Mouse (Mus musculus): ENCODE results near the gene C130074G19Rik.
A peak's percentile ranks its signal among the peaks of the same experiment; 100 is the strongest.

Gene C130074G19Rik

DNA sequence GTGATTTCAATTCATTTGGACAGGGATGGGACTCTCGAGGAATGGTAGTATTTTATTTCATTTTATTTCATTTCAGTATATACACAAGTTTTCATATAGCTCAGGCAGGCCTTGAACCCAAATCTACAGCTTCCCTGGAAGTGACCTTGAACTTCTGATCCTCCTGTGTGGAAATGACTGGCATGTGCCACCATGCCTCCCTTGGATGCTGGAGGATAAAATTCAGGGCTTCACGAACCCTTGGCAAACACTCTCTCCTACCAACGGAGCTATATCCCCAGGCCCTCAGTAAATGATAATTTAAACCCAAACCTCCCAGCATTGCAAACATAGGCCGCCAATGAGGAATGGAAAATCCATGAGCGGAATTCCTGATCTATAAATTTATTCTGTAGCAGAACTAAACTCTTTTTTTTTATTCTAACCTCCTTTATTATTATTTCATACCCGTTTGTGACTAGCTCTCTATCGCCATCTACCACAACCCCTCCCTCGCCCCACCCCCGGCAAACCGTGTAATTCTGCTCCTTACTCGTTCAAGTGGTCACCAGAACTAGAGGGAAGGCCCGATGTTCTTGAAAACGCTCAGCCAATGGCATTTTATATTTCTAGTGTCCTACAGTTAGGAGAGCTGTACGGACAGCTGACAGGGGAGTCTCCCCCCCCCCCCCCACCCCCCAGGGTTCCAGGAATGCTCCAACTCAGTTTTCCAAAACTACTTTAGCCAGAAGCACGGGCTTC, 38.5 kb downstream of the C130074G19Rik start:
- DNase-seq (ENCODE audit: low spot score in 2 of 2), result no peak

- DNase-seq (ENCODE audit: low spot score in 2 of 2), result no peak
Observed at GRCm38 (mm10) chr1:184837649-184838048, 45.4 kb downstream of the C130074G19Rik start.

DNA sequence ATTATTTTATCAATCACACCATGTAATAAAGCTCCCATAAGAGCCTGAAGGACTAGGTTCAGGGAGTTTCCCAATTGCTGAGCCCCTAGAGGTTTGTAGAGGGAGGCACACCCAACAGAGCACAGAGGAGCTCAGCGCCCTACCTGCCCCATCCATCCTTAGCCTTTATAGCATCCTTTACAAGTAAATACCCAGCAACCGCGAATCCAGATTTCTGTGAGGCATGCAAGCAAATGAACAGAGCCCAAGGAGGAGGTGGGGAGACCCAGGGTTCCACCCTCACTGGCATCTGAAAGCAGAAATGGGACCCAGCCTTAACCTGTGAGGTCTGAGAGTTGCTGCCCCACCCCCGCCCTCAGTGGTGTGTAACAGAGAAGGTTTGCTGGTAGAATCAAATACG, 46.7 kb downstream of the C130074G19Rik start:
- DNase-seq (ENCODE audit: low spot score in 2 of 2), result no peak

- DNase-seq (ENCODE audit: low spot score in 2 of 2), result no peak
Observed at GRCm38 (mm10) chr1:184833499-184833898, 49.5 kb downstream of the C130074G19Rik start.

DNA sequence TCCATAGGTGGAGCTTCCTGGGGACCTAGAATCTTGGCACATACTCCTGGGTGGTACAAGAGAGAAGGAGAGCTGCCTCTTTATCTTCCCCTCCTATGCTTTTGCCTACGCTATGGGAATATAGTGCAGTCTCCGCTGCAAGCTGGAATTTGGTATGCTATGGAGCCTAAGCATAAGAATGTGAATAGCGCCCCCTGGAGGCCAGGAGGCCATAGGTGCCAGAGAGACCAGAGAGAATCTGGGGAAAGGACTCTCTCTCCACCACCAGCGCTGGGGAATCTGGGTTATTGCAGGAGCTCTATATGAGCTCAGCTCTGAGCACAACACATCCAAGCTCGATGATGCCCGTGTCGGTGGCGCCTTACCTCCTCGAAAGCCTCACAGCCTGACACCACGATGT, 50.8 kb downstream of the C130074G19Rik start:
- DNase-seq (ENCODE audit: low spot score in 2 of 2), result no peak

DNA sequence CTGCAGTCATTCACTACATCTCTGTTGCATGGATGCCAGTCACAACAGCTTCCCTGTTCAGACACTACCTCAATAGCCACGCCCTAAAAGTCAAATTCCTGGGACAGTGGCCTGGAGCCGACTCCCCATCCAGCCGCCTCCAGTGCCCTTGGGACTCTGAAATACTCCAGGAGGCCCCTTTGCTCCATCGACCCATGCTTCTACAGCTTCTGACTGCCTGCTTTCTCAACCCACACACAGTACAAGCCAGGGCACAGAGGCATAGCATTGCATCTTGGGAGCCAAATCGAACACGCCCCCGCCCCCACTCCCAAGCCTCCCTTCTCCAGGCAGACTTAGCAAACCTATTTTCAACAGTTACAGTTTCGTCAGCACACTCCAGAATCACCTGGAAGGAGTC, 53.1 kb downstream of the C130074G19Rik start:
- no peak for DNase-seq (ENCODE audit: low spot score in 2 of 2)

DNA sequence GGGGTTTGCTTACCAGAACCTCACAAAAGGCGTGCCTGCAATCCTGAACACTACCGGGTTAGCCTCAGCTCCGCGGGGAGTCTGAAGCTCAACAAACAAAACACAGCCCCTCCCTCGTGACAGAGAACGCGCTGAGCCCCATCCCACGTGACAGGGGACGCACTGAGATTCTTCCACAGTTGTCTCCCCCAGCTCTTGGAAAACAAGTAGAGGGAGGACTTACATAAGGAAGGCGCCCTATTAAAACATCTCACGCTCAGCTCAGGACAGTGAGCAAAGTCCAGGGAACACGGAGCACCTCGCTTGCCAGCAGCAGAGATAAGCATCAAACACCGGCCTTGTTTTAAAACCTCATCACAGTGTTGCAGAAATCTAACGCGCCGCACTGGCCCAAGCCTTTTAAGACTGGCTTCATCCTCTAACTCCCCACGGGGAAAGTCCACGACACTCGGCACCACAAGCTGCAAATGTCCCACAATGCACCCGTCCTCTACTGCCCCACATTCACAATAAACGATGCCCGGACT, 55.8 kb downstream of the C130074G19Rik start:
- DNase-seq (ENCODE audit: low spot score in 2 of 2), result no peak

DNA sequence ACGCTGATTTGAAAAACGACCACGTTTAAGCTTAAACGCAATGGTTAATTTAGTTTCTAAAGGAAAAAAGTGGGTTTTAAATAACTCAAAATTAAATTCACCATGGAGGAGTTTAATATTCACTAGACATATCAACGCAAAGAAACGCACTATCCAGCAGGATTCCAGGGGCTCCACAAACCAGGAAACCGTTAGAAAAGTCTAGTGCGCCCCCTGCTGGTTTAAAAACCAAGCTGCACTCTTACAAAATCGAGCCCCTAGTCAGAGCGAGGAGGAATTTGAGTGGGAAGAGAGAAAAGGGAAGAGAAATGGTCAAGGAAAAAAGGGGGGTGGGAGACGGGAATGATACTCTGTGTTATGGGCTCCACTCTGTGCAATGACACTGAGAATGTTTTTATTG, 57.9 kb downstream of the C130074G19Rik start:
- DNase-seq (ENCODE audit: low spot score in 2 of 2), result peak in 1 of 2 experiments; percentile 43

GRCm38 (mm10) chr1:184824439-184824851, 58.6 kb downstream of the C130074G19Rik start:
- DNase-seq (ENCODE audit: low spot score in 2 of 2), result peak; percentile 72 to 84

DNA sequence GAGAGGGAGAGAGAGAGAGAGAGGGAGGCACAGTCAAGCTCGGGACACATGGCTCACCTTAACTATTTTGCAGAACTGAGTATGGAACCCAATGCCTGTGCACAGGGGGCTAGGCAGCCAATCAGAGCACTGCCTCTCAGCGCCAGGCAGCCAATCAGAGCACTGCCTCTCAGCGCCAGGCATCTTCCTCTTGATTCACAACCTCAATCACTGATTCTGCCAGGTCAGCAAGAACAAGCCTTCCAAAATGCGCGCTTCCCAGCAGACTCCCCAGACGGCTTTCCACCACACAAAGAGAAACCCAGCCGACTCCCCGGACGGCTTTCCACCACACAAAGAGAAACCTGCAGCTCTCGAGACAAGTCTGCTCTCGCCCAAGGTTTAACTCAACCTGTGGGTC, 60.3 kb downstream of the C130074G19Rik start:
- DNase-seq (ENCODE audit: low spot score in 2 of 2), result peak in 1 of 2 experiments; percentile 42

Data from frontal cortex, postnatal 10 days (tissue).